ENCODE assay signal across 9 mouse cellular contexts in genomic region chr16:45743591-45744144, GRCm38 (mm10). TPM values are rescaled to one million over a fixed set of nuclear protein-coding genes. Genes with fewer than 3 reads are reported as not detected.
DNase-seq lines count a peak whose midpoint lies in the region; ATAC-seq and TF ChIP-seq lines count a peak whose summit lies in the region.
"Had no signal": no experiment of that assay in that cellular context is flagged by ENCODE, and none has a peak within 500 bp of the region (broad histone marks: within the 10 kb centered on the region; RNA-seq: fewer than 3 reads in every experiment).

No protein-coding gene starts in this region.

- no peaks in the 10 kb centered on the region for H3K9me3 ChIP-seq in lung, postnatal 0 days (ENCODE audit: low read length)
- no peaks in the 10 kb centered on the region for H3K9me3 ChIP-seq in limb, embryonic 10.5 days (replicated peaks)
- H3K9me3 ChIP-seq: G1E had no signal

- H3K36me3 ChIP-seq in lung, postnatal 0 days (ENCODE audit: insufficient read depth, low read length) = peaks cover 5% of the 10 kb centered on the region; the same call in 1 of the 2 replicates
- H3K36me3 ChIP-seq in limb, embryonic 10.5 days = peaks cover 22% of the 10 kb centered on the region
- no peaks in the 10 kb centered on the region for H3K36me3 ChIP-seq in splenic B cell, adult 2 months (ENCODE audit: control insufficient read depth, insufficient read depth, low read length, poor library complexity, severe bottlenecking)

- DNase-seq in embryo, embryonic 9.5 days (ENCODE audit: extremely low spot score) = peak; percentile 12
- no peak for DNase-seq in embryo, embryonic 11 days
- no peak for DNase-seq in lung, postnatal 0 days (ENCODE audit: low spot score)
- DNase-seq in lung, postnatal 4 days = no peak
- no peak for DNase-seq in limb, embryonic 10.5 days (ENCODE audit: low spot score)
- DNase-seq in splenic B cell, adult 2 months (ENCODE audit: low read depth, low spot score) = peak; percentile 22
- DNase-seq in yolk sac, embryonic 10.5 days (ENCODE audit: low spot score) = no peak
- no peak for DNase-seq in left cerebral cortex, postnatal 14 days (ENCODE audit: low spot score in 2 of 2)

- no peak overlapping the region for H3K4me2 ChIP-seq in lung, postnatal 0 days (replicated peaks; ENCODE audit: low read depth, low read length)

- intact Hi-C loops in left cerebral cortex, postnatal 14 days (cut with DNase I) = no loop called here

- no peak overlapping the region for H3K4me3 ChIP-seq in lung, postnatal 0 days (ENCODE audit: low read depth, low read length)
- H3K4me3 ChIP-seq in limb, embryonic 10.5 days = peak overlapping the region; percentile 78; the same call in 1 of the 2 replicates

- no peak for ATAC-seq in lung, postnatal 0 days

- H3K4me1 ChIP-seq in lung, postnatal 0 days (ENCODE audit: insufficient read depth, low read depth, low read length) = no peaks in the 10 kb centered on the region
- peaks cover 19% of the 10 kb centered on the region for H3K4me1 ChIP-seq in limb, embryonic 10.5 days

- WGBS in lung, postnatal 0 days = 48% methylated on average over 4 of the region's 4 CpGs
- WGBS in limb, embryonic 10.5 days = 69% methylated on average over 4 of the region's 4 CpGs

- no peak overlapping the region for H3K27ac ChIP-seq in lung, postnatal 0 days (ENCODE audit: low read length)
- peak overlapping the region; percentile 96 for H3K27ac ChIP-seq in limb, embryonic 10.5 days

- TF ChIP-seq CTCF in lung, postnatal 0 days (IDR thresholded peaks at IDR 0.05) = 0 out of 2 replicates have a peak, but pooled peaks have one; percentile 11

- H3K27me3 ChIP-seq in lung, postnatal 0 days (replicated peaks; ENCODE audit: insufficient read depth, low read length) = no peaks in the 10 kb centered on the region
- H3K27me3 ChIP-seq in limb, embryonic 10.5 days (ENCODE audit: low read depth, poor library complexity, severe bottlenecking) = no peaks in the 10 kb centered on the region
- no peaks in the 10 kb centered on the region for H3K27me3 ChIP-seq in splenic B cell, adult 2 months (ENCODE audit: control insufficient read depth, insufficient read depth, low read length, poor library complexity, severe bottlenecking)

- no peak overlapping the region for H3K9ac ChIP-seq in lung, postnatal 0 days (replicated peaks; ENCODE audit: low read depth)

- TF ChIP-seq EP300 in lung, postnatal 0 days (IDR thresholded peaks at IDR 0.05) = no peak

RNA-seq across cellular contexts. Expression of gene Abhd10, which starts 0.9 kb away (rescaled TPM):
- polyA plus RNA-seq in lung, postnatal 0 days (2015; fragmentation: Nextera tagmentation; extraction: Ambion mirVana) = 21.3 and 21.7 TPM in 2 replicates
- 38.8 and 43.0 TPM in 2 replicates for polyA plus RNA-seq in limb, embryonic 10.5 days (2016; fragmentation: Nextera tagmentation; extraction: Ambion mirVana)
- total RNA-seq in left cerebral cortex, postnatal 14 days (2021) = 10 to 100 TPM; 20.1 to 22.5 TPM

RNA-seq across cellular contexts. Expression of gene Tagln3, which starts 19.3 kb away (rescaled TPM):
- 0.53 and 0.76 TPM in 2 replicates for polyA plus RNA-seq in lung, postnatal 0 days (2015; fragmentation: Nextera tagmentation; extraction: Ambion mirVana)
- polyA plus RNA-seq in limb, embryonic 10.5 days (2016; fragmentation: Nextera tagmentation; extraction: Ambion mirVana) = 23.5 and 28.5 TPM in 2 replicates
- total RNA-seq in left cerebral cortex, postnatal 14 days (2021) = 100 to 1,000 TPM; 302 to 304 TPM
- total RNA-seq: G1E had no signal
- polyA plus RNA-seq: G1E had no signal

RNA-seq across cellular contexts. Expression of gene Tmprss7, which starts 50.2 kb away (rescaled TPM):
- polyA plus RNA-seq in lung, postnatal 0 days (2015; fragmentation: Nextera tagmentation; extraction: Ambion mirVana) = 0.10 and 0.13 TPM in 2 replicates
- 0.18 TPM in 1 of 2 replicates, not detected in the other for polyA plus RNA-seq in limb, embryonic 10.5 days (2016; fragmentation: Nextera tagmentation; extraction: Ambion mirVana)
- 1 to 10 TPM; 5.2 to 8.5 TPM for total RNA-seq in left cerebral cortex, postnatal 14 days (2021)
- polyA plus RNA-seq: G1E had no signal

Comparison
In these comparisons a context has a peak if more than half of its experiments do, and no peak if none do; other contexts are left out.
1. DNase-seq: peak in embryo, embryonic 9.5 days (single experiment) and splenic B cell, adult 2 months (single experiment); none in embryo, embryonic 11 days (single experiment), lung, postnatal 0 days (single experiment), lung, postnatal 4 days (0 of 2), limb, embryonic 10.5 days (single experiment), yolk sac, embryonic 10.5 days (single experiment) and left cerebral cortex, postnatal 14 days (0 of 2).
2. RNA of gene Tagln3, which starts 19.3 kb away (polyA plus RNA-seq): 23.5 to 28.5 TPM in limb, embryonic 10.5 days; 0.53 to 0.76 TPM in lung, postnatal 0 days; every median in the first group is over 10 times any median in the second.